Mouse (Mus musculus): ENCODE data around the gene Tbc1d22a.

- TF ChIP-seq CTCF (IDR thresholded peaks at IDR 0.05; ENCODE audit: extremely low read depth, insufficient read depth, insufficient read length, insufficient replicate concordance) (no peak), POLR2A (IDR thresholded peaks at IDR 0.05; ENCODE audit: low read depth, low read length) (no peak)
These were observed 253.8 kb downstream of the Tbc1d22a start for GRCm38 (mm10) chr15:86468082-86468481.

Data from spleen, adult 2 months (tissue).